Mouse (Mus musculus): ENCODE results near the gene 2310046K23Rik. TPM values are rescaled to one million over a fixed set of nuclear protein-coding genes. Genes with fewer than 3 reads are reported as not detected.

Gene 2310046K23Rik
- polyA plus RNA-seq, 1 experiment from 2014 or later, result not detected

Other genes starting within 250 kb of the 2310046K23Rik start
- gene Sprr2a3, start 249.1 kb downstream of the 2310046K23Rik start, polyA plus RNA-seq (2014; fragmentation: Nextera tagmentation; extraction: Ambion mirVana), result 19.7 and 23.0 TPM in 2 replicates
- gene Sprr2b, start 217.9 kb downstream of the 2310046K23Rik start, polyA plus RNA-seq (2014; fragmentation: Nextera tagmentation; extraction: Ambion mirVana), result not detected in 2 replicates
- not detected in 2 replicates for gene Sprr2d, start 195.4 kb downstream of the 2310046K23Rik start, polyA plus RNA-seq (2014; fragmentation: Nextera tagmentation; extraction: Ambion mirVana)
- gene Sprr2e, start 182.4 kb downstream of the 2310046K23Rik start, polyA plus RNA-seq (2014; fragmentation: Nextera tagmentation; extraction: Ambion mirVana), result not detected in 2 replicates
- not detected in 2 replicates for gene Sprr2f, start 169.3 kb downstream of the 2310046K23Rik start, polyA plus RNA-seq (2014; fragmentation: Nextera tagmentation; extraction: Ambion mirVana)
- gene Sprr2h, start 148.8 kb downstream of the 2310046K23Rik start, polyA plus RNA-seq (2014; fragmentation: Nextera tagmentation; extraction: Ambion mirVana), result not detected in 2 replicates
- not detected in 2 replicates for gene Sprr2i, start 126.5 kb downstream of the 2310046K23Rik start, polyA plus RNA-seq (2014; fragmentation: Nextera tagmentation; extraction: Ambion mirVana)
- gene Sprr2j-ps, start 116.4 kb downstream of the 2310046K23Rik start, polyA plus RNA-seq (2014; fragmentation: Nextera tagmentation; extraction: Ambion mirVana), result not detected in 2 replicates
- 5.8 and 7.5 TPM in 2 replicates for gene Gm9774, start 105.1 kb downstream of the 2310046K23Rik start, polyA plus RNA-seq (2014; fragmentation: Nextera tagmentation; extraction: Ambion mirVana)
- not detected in 2 replicates for gene Sprr2k, start 101.9 kb downstream of the 2310046K23Rik start, polyA plus RNA-seq (2014; fragmentation: Nextera tagmentation; extraction: Ambion mirVana)
- not detected in 2 replicates for gene Sprr1b, start 95.7 kb downstream of the 2310046K23Rik start, polyA plus RNA-seq (2014; fragmentation: Nextera tagmentation; extraction: Ambion mirVana)
- gene Sprr3, start 75.8 kb downstream of the 2310046K23Rik start, polyA plus RNA-seq (2014; fragmentation: Nextera tagmentation; extraction: Ambion mirVana), result 0.20 and 0.97 TPM in 2 replicates
- gene Sprr1a, start 48.6 kb downstream of the 2310046K23Rik start, polyA plus RNA-seq (2014; fragmentation: Nextera tagmentation; extraction: Ambion mirVana), result 26.0 and 31.7 TPM in 2 replicates
- gene Sprr4, start 34.0 kb downstream of the 2310046K23Rik start, polyA plus RNA-seq (2014; fragmentation: Nextera tagmentation; extraction: Ambion mirVana), result not detected in 2 replicates
- 0.25 and 0.52 TPM in 2 replicates for gene Ivl, start 39.2 kb upstream of the 2310046K23Rik start, polyA plus RNA-seq (2014; fragmentation: Nextera tagmentation; extraction: Ambion mirVana)
- not detected in 2 replicates for gene Smcp, start 54.5 kb upstream of the 2310046K23Rik start, polyA plus RNA-seq (2014; fragmentation: Nextera tagmentation; extraction: Ambion mirVana)
- not detected in 2 replicates for gene 2210017I01Rik, start 73.0 kb upstream of the 2310046K23Rik start, polyA plus RNA-seq (2014; fragmentation: Nextera tagmentation; extraction: Ambion mirVana)
- gene Lce6a, start 87.1 kb upstream of the 2310046K23Rik start, polyA plus RNA-seq (2014; fragmentation: Nextera tagmentation; extraction: Ambion mirVana), result not detected in 2 replicates
- not detected in 2 replicates for gene Lce1a1, start 113.8 kb upstream of the 2310046K23Rik start, polyA plus RNA-seq (2014; fragmentation: Nextera tagmentation; extraction: Ambion mirVana)
- gene Lce1b, start 122.4 kb upstream of the 2310046K23Rik start, polyA plus RNA-seq (2014; fragmentation: Nextera tagmentation; extraction: Ambion mirVana), result not detected in 2 replicates
- gene Lce1a2, start 135.8 kb upstream of the 2310046K23Rik start, polyA plus RNA-seq (2014; fragmentation: Nextera tagmentation; extraction: Ambion mirVana), result not detected in 2 replicates
- gene Lce1c, start 144.7 kb upstream of the 2310046K23Rik start, polyA plus RNA-seq (2014; fragmentation: Nextera tagmentation; extraction: Ambion mirVana), result not detected in 2 replicates
- gene Lce1d, start 152.7 kb upstream of the 2310046K23Rik start, polyA plus RNA-seq (2014; fragmentation: Nextera tagmentation; extraction: Ambion mirVana), result not detected in 2 replicates
- gene Lce1e, start 174.6 kb upstream of the 2310046K23Rik start, polyA plus RNA-seq (2014; fragmentation: Nextera tagmentation; extraction: Ambion mirVana), result not detected in 2 replicates
- not detected in 2 replicates for gene Lce1f, start 185.8 kb upstream of the 2310046K23Rik start, polyA plus RNA-seq (2014; fragmentation: Nextera tagmentation; extraction: Ambion mirVana)
- not detected in 2 replicates for gene Gm38119, start 204.6 kb upstream of the 2310046K23Rik start, polyA plus RNA-seq (2014; fragmentation: Nextera tagmentation; extraction: Ambion mirVana)
- not detected in 2 replicates for gene Lce1g, start 217.8 kb upstream of the 2310046K23Rik start, polyA plus RNA-seq (2014; fragmentation: Nextera tagmentation; extraction: Ambion mirVana)
- not detected in 2 replicates for gene Lce1h, start 230.6 kb upstream of the 2310046K23Rik start, polyA plus RNA-seq (2014; fragmentation: Nextera tagmentation; extraction: Ambion mirVana)
- gene Lce1i, start 244.4 kb upstream of the 2310046K23Rik start, polyA plus RNA-seq (2014; fragmentation: Nextera tagmentation; extraction: Ambion mirVana), result not detected in 2 replicates

Data from stomach, embryonic 14.5 days (tissue).